Mouse (Mus musculus): ENCODE measurements at regions not wholly inside any gene's neighbourhood (a gene's known extent, or its start where the extent isn't known, plus 50 kb on each side); places are given as distances from the start of the nearest gene placed in this dataset.

DNA sequence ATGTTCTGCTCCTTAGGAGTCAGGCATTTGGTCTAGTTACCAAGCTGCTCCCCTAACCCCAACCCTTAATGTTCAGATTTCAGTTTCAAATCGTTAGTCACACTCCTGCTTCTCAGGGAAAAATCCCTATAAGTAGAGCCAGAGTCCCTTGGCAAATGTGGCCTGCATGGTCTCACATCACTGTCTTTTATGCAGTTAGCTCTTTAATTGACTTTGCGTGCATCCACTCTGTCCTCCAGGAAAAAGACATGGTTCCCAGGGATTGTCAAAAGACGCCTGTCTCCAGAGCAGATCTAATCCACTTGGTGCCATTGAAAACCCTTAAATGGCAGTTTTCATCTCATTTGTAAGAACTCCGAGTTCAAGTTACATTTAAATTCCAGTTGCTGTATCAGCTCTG lies 256.3 kb upstream of the Lyplal1 start:
- DNase-seq: no peak

DNA sequence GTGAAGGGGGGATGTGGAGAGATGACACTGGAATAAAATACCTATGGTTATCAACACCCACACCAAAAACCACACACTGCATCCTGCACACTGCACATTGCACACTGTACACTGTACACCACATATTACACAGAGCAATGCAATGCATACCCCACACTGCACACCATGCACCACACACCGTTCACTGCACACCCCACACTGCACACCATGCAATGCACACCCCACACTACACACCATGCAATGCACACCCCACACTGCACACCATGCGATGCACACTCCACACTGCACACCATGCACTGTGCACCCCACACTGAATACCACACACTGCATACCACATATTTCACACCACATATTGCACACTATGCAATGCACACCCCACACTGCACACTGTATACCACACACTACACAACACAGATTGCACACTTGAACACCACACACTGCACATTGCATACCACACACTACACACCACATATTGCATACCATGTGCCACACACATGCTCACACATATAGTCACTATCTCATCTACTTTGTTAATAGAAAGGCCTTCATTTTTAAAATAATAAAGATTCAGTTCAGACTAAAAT lies 255.8 kb upstream of the Lyplal1 start:
- no peak for DNase-seq

DNA sequence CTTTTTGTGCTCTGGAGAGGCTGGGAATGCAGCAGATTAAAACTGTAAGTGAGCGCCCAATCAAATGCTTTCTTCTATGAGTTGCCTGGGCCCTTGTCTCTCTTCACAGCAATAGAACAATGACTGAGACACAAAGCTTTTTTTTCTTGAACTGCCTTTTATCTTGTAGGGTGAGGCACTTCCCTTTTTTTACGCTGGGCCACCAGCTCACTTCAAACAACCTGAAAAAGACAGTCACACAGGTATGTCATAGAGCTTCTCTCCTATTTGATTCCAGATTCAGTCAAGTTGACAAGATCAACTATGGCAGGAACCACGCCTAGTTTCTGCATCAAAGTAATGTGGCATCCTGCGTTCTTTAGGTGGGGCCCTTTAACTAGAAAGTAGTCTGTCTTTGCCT lies 246.2 kb upstream of the Lyplal1 start:
- no peak for DNase-seq

DNA sequence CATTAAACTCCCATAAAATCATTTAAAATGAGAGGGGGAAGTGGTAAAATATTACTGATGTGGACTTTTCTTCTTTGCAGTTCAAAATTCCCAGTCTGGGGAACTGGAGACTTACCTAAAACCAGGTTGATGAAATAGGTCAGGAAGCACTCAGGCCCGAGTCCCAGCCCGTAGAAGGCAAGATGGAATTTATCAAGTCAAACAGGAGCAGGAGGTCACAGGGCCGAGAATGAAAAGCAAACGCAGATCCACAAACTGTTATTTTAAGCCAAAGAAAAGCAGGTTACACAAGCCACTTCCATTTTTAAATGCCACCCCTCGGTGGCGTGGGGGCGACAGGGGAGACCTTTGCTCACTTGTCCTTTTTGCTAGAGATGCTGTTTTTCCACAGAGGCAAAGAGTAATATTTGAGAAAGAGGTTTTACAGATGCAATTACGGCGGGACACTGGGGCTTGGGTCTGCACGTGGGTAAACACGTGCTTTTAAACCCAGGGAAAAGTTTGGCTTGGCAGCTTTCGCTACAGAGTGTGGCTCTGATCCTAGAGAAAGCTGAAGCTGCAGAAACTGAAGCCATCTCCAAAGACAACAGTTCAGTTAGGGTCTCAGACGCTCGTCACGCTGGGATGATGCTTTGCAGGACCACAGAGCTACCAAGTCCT lies 241.0 kb upstream of the Lyplal1 start:
- DNase-seq: peak; percentile 52

DNA sequence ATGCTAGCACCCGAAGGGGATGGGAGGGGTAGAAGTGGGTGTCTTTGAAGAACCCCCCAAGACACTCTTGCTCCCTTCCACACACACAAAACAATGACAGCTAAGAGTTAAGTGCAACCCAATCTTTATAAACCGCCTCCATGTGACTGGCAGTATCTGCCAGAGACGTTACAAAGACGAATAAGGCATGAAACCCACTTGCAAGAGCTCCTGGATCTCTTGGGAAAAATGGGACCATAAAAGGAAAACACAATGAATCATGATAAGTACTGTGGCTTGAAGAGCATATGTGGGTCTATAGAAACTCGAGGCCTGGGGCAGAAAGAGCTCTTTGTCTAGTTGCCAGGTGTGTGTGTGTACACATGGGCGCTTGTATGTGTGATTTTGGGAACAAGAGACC lies 237.6 kb upstream of the Lyplal1 start:
- DNase-seq: no peak

DNA sequence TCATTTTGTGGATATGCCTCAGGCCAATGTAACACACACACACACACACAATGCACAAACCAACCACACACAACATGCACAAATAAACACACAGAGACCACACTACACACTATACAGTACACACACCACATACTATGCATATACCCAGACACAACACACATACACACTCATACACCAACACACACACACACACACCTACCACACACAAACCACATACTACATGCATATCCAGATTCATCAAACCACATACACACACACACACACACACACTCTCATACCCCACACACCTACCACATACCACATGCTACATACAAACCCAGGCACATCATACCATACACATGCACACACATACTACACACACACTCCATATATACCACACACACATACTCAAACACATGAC lies 237.0 kb upstream of the Lyplal1 start:
- no peak for DNase-seq

DNA sequence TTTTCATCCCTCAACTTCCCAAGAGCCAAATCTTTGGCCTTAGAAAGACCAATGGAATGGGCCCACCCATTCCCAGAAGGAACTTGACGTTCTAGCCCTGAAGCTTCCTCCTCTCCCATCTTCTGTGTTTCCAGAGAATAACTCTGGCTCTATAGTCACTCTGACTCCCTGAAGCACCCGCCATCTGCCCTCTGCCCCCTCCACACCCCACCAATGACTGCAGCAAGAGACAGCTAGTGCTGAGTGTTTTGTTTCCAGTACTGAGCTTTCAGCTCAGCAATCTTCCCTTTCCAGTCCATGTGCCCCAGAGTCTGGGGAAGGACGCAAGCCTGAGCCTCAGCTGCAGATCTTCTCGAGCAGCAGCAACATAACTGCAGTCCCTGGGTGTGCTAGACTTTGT lies 233.3 kb upstream of the Lyplal1 start:
- DNase-seq: no peak

DNA sequence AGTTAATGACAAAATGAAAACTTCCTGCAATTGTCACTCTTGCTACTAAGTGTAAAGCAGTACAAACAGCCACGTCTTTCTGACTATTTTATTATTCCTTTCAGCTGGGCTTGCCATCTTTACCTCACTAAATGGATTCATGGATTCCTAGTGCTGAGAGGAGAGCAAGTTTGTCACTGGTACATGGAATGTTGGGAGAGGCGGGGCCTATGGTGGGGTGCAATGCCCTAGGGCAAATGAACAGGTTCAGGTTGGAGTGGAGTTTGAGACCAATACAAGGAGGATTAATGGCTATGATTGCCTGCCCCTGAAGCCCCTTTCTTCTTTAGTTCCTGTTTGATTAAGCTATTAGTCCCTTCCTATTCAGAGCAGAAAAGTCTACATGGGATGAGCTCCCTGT lies 232.9 kb upstream of the Lyplal1 start:
- DNase-seq: no peak

DNA sequence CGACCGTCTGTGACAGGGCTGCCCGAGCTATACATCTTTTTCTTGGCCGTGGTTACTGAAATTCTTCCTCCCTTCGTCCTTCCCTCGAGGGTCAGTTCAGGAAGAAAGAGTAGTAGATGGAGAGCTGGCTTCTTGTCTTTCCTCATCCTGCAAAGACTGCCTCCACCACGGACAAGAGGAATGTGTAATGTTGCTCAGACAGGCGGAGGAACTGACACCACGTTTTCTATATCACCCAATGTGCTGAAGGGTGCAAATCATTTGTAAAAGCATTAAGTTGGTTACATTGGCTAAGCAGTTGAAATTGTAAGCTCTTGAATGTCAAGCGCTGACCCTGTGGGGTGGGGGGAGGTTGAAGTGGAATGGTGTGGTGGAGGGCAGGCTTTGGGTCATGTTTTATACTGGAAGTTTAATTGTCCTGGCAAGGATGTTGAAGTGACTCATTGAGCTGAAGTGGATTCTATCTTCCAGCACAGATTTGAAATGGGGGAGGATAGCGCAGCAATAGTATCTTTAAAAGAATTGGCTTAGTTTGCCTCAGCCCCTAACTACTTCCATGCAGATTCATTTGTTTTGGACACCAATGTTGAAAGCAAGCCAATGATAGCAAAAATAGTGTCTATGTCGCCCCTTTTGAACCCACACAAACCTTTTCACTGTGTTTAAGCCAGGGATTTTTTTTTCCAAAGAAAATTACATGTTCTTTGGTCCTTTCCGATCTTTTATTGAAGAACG lies 230.5 kb upstream of the Lyplal1 start:
- peak; percentile 4 for DNase-seq

DNA sequence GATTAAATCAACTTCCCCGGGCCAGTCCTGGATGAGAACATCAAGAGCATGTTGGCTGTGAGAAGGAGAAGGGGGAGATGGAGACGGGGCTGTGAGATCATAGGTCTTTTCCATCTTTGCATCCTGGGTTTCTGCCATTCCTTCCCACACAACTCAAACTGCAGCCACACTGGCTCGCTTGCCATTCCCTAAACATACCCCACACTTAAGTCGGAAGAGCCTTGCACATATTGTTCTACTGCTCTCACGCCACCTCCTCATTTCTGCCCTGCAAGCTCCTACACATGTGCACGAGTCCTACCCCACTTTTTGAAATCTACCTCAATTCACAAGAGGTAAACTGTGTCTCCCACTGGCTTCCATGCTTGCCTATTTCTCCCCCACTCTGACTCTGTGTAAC lies 228.3 kb upstream of the Lyplal1 start:
- no peak for DNase-seq

DNA sequence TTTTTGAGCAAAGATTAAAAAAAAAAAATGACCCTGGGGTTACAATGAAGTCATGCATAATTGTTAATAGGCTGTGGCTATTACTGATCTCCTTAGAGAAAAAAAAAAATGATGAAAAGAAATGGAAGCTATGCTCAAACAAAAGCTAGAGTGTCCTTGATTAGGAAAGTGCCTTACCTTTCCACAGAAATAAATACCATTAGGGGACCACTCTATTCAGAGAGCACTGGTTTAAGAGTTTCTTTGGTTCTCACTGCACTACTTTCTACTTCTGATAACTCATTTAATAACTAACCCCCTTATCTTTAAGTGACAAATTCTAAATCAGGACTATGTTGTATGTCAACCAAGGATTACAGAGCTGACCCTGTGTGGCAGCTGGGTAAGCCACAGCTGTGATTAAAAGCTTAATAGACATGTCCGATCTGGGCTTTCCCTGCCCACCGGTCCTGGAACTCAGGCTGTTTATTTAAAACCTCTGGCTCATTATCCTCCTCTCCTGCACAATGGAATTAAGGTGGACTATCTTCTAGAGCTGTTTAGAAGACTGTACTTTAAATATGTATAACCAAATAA lies 225.9 kb upstream of the Lyplal1 start:
- no peak for DNase-seq

DNA sequence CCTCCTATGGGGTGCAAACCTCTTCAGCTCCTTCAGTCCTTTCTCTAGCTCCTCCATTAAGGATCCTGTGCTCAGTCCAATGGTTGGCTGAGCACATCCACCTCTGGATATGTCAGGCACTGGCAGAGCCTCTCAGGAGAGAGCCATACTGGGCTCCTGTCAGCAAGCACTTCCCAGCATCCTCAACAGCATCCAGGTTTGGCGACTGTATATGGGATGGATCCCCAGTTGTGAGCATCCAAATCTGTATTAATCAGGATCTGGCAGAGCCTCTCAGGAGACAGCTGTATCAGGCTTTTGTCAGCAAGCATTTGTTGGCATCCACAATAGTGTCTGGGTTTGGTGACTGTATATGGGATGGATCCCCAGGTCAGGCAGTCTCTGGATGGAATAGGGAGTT lies 225.3 kb upstream of the Lyplal1 start:
- no peak for DNase-seq

DNA sequence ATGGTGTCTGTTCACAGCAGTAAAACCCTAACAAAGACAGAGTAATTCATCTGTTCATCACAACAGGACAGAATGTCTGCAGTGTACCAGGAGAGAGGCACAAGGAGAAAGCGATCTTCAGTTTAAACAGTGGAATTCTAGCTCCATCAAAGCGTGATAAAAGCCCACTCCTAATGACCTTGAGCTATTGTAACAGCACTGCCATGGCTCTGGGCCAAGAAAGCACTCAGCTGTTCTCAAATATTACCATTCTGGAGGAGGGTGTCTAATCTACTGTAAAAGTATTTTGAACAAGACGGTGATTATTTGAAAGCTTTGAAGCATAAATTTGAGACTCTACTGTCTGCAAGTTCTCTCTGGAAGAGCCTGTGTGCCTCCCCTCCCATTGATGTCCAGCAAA lies 224.8 kb upstream of the Lyplal1 start:
- no peak for DNase-seq

DNA sequence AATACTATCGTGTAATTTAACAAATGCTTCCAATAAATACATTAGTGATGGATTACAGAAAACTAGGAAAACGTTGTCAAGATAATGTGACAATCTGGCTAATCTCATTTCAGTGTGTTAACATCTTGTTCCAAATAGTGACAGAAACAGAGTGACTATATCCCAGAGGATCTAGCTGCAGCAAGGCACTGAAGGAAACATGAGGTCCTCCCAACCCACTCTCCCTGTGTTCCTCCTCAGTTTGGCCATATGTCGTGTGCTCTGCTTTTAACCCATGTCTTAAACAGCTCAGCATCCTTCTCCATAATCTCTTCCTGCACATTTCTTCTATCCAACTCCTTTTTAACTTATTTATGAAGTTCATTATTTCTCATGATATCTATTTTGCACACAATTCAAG lies 223.6 kb upstream of the Lyplal1 start:
- no peak for DNase-seq

DNA sequence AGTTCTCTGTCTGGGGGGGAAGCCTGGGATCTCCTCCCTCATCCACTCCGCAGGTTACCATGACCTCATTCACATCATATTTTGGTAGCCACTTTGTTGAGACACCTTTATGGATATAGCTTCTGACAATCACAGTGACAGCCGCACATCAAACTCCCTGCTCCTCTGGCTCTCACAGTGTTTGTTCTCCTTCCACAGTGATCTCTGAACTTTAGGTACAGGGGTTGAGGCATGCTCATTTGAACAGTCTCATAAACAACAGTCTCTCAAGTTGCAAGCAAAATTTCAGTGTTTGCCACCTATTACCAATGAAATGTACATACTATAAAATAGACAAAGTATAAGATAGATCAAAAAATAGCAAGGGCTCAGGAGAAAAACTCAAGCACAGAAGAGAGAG lies 200.2 kb upstream of the Lyplal1 start:
- no peak for DNase-seq

DNA sequence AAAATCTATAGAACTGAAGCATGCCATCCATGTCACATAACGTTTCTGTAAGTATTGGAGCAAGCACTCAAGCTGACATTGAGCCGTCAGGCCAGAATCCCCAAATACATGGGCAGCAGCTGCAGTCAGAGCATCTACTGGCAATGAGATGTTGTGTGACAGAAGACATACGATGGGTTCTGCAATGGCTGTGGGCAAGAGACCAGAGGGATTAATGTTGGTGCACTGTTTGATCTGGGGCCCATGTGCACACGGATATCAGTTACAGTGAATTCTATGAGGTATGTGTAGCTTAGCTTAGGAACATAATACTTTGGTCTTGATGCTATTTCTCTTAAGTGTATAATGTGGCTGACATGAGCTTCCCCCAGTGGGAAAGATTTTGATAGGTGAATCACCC lies 197.1 kb upstream of the Lyplal1 start:
- DNase-seq: no peak

DNA sequence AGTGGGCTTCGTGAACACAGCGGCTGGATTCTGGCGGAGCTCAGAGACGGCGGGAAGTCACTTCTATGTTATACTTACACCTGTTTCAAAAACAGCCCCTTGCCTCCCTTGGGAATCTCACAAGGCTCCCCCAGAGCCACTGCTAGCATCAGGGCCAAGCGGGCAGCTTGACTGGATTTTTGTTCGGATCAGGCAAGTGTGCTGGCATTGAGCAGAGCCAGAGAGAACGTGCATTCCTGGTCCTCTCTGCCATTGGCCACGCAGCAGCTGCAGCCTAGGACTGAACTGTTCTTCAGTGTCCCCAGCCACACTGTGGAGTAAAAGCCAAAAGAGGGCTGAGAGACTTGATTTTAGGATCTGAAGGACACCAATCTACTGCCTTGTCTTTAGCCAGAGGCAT lies 195.6 kb upstream of the Lyplal1 start:
- DNase-seq: no peak

DNA sequence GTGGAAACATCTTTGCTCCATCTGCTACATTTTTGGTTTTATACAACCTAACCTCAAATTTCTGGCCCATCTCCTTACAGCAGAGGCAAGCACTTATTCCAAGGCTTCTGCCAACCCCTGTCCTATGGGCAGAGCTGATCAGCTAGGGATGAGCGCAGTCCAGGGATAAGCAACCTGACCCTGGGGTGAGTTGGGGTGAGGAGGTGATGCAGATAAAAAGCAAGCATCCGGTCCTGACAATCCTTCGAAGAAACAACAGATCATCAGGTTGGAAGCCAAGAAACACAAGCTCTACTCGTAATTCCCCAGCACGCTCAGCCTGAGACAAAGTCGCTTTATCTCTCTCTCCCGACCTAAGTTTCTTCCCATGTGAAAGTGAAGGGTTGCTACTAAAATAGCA lies 194.9 kb upstream of the Lyplal1 start:
- no peak for DNase-seq

DNA sequence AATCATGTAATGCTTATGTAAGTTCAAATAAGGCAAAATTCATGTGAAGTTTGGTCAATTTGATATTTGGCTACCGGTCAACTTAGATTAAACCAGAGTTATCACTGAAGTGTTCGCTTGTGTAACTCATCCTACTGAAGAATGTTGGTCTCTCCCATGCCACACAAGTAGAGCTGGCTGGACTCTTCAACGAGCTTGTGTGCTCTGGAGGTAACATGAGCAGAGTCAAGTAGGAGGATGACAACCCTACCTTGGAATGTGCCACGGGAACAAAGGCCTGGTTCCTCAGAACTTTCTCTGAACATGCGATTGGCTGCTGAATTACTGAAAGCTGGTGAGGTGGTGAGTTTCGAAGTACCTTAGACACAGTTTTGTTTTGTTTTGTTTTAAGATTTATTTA lies 190.5 kb upstream of the Lyplal1 start:
- DNase-seq: no peak

DNA sequence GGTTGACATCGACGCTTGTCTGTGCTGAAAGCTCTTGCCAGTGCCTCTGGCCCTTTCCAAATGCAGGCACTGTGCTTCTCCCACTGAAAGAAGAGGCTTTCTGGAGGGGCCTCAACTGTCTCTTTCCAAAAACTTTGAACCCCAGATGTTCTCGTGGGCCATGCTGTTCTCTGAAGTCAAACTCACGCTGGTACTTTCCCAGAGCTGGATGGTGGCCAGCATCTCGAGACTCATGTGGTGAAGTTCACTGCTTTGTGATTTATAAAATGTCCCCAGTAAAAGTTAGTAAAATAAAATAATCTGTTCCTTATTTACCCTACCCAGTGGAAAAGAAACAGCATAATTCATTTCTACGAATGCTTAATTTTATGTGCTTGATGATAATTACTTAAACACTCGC lies 180.4 kb upstream of the Lyplal1 start:
- no peak for DNase-seq

DNA sequence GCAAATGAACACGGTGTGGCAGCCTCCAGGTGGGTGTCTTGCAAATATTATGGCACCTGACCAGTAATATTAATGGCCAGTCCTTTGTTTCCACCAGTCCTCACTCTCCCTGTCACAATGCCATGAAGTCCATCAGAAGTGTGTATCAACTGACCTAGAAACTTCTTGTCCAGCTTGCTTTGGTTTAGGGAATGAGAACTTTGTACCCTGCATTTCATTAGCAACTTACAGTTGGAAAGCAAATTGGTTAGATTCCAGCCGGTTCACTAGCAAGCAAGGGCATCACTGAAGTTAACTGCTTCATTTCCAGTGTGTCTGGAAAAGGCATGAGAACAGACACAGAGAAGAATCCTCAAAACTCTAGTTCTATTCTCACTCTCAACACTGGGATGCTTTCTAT lies 178.1 kb upstream of the Lyplal1 start:
- peak; percentile 5 for DNase-seq

DNA sequence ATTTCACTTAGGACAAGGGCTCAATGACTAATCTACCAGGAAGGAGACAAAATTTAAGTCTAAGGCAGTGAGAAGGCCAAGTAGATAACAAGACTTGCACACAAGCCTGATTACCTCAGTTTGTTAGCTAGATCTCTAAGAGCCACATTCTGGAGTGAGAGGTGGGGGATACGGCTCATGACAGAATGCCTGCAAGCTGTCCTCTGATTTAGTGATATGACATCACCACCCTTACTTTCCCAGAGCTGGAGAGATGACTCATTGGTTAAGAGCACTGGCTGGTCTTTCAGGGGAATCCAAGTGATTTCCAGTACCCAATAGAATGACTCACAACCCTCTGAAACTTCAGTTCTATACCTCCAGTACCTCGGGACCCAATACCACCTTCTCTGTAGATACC lies 177.5 kb upstream of the Lyplal1 start:
- no peak for DNase-seq

DNA sequence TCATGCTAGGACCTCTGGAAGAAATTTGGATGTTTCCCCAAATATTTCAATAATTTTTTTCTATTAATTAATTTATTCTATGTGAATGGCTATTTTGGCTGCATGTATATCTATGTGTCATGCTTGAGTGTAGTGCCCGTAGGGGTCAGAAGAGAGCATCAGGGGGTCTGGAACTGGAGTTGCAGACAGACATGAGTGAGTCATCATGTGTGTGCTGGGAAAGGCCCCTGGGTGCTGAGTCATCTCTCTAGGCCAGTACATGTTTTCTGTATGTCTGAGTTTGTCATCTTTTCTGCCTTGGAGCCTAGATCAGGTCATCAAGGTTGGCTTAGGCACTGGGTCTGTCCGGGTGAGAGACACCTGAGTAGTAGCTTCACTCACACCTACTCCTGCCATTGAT lies 172.0 kb upstream of the Lyplal1 start:
- DNase-seq: no peak

DNA sequence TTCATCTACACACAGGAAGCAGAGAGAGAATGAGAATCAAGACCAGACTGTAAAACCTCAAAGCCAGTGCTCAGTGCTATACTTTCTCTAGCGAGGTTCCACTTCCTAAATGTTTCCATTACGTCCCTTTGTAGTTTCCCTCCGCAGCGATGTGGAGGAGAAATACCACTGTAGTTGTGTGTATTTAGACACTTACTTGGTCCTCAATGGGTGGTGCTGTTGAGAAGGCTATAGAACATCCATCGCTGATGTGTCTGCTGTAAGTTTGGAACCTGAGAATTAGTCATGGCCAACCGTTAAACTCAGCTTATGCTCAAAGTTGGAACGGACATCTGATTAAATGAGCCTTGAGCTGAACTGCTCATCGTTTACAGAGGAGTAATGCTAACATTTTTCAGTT lies 170.7 kb upstream of the Lyplal1 start:
- DNase-seq: no peak

Data from kidney, adult 18-20 months (tissue).